Mouse (Mus musculus) liver, embryonic 13.5 days (tissue): ENCODE data around the gene Nog. TPM values are rescaled to one million over a fixed set of nuclear protein-coding genes. Genes with fewer than 3 reads are reported as not detected.
A peak's percentile ranks its signal among the peaks of the same experiment; 100 is the strongest.

Experiments used
- ATAC-seq: fragments of 200-750 bp; cut with Nextera tagmentation; 2 replicates; pipeline ENCODE4 v1.8.0; 2017; ENCODE audit warnings: low read depth, mild to moderate bottlenecking, moderate number of reproducible peaks, moderate library complexity
- DNase-seq: peaks from one replicate; pipeline ENCODE4 v3.0.0; 2022
- H3K27ac ChIP-seq: fragments of 300-500 bp; sonication (generic); 2 replicates; pipeline ENCODE4 v1.5.1; 2015; ENCODE audit warnings: moderate library complexity, mild to moderate bottlenecking, inconsistent platforms
- H3K27me3 ChIP-seq: fragments of 300-500 bp; sonication (generic); 2 replicates; pipeline ENCODE4 v1.6.1; 2015; ENCODE audit warnings: mild to moderate bottlenecking, inconsistent platforms
- H3K36me3 ChIP-seq: fragments of 300-500 bp; sonication (generic); 2 replicates; pipeline ENCODE4 v1.6.1; 2015; ENCODE audit warnings: mild to moderate bottlenecking, inconsistent platforms
- H3K4me1 ChIP-seq: fragments of 300-500 bp; sonication (generic); replicated peaks from 2 replicates; pipeline ENCODE4 v1.6.1; 2015; ENCODE audit warnings: inconsistent platforms
- H3K4me2 ChIP-seq: fragments of 300-500 bp; sonication (generic); 2 replicates; pipeline ENCODE4 v1.6.1; 2015; ENCODE audit warnings: inconsistent platforms, mild to moderate bottlenecking, moderate library complexity
- H3K4me3 ChIP-seq: fragments of 300-500 bp; sonication (generic); replicated peaks from 2 replicates; pipeline ENCODE4 v1.5.1; 2015; ENCODE audit warnings: mild to moderate bottlenecking, inconsistent platforms
- H3K9ac ChIP-seq: fragments of 300-500 bp; sonication (generic); 2 replicates; pipeline ENCODE4 v1.6.1; 2015; ENCODE audit warnings: mild to moderate bottlenecking, inconsistent platforms
- H3K9me3 ChIP-seq: fragments of 300-500 bp; sonication (generic); replicated peaks from 2 replicates; pipeline ENCODE4 v1.6.1; 2016; ENCODE audit warnings: inconsistent platforms
- WGBS: fragments of 180-500 bp; shearing (Covaris S2); methylation state at CpG from one replicate; pipeline ENCODE4 v1.1.7; 2015; ENCODE audit not compliant: insufficient replicate concordance; 5-methylcytosine and 5-hydroxymethylcytosine counted together
- polyA plus RNA-seq: library from polyadenylated mRNA; unstranded; fragments of >200 nt; fragmentation: Nextera tagmentation; extraction: Ambion mirVana; gene quantifications from 2 replicates; pipeline ENCODE4 v1.2.1, GENCODE M21; 2015

Gene Nog
- not detected in 2 replicates for polyA plus RNA-seq

DNA sequence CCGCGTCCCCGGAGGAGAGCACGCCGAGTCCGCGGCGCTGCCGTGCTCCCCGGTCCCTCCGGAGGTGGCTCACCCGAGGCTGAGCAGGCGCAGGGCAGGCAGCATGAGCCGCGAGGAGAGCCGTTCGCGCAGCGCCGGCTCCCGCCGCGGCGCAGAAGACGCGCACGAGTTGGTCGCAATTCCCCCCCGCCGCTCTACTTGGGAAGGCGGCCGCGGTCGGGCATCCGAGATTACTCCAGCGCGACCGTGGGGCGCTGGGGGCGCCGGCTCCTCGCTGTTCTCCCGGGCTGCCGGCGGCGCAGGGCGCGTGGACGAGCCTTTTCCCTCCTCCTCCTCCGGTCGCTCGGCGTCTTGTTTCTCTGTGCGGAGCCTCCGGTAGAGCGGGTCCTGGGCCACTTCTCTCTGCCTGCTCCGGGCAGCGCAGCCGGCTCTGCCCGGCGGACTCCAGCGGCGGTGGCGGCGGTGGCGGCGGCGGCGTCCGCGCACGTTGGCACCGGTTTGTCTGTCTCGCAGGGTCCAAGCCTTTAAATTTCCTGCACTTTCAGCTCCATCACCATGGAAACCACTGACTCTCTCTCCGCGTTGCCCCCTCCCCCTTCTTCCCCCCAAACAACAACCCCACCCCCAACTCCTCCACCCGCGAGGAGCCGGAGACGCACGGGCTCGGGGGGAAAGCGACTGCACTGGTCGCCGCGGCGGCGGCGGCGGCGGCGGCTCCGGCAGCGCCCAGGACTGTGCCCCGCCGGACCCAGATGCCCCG is at the start of gene Nog:
TSS of gene Nog (minus strand) at position 277 of the 760 bp plus-strand sequence.
- peak within 1 kb of the TSS; percentile 64 for H3K4me2 ChIP-seq
- H3K27me3 ChIP-seq, result peaks cover 91% of the 10 kb centered on the region
- DNase-seq (no peak), ATAC-seq (no peak)
- H3K9me3 ChIP-seq, result no peaks in the 10 kb centered on the region
- WGBS, result 1% methylated on average over 92 of the region's 97 CpGs
- H3K36me3 ChIP-seq, result no peaks in the 10 kb centered on the region
- H3K4me1 ChIP-seq, result peaks cover 9% of the 10 kb centered on the region
- no peak within 1 kb of the TSS for H3K9ac ChIP-seq
- peak within 1 kb of the TSS; percentile 50 for H3K4me3 ChIP-seq
- no peak within 1 kb of the TSS for H3K27ac ChIP-seq

DNA sequence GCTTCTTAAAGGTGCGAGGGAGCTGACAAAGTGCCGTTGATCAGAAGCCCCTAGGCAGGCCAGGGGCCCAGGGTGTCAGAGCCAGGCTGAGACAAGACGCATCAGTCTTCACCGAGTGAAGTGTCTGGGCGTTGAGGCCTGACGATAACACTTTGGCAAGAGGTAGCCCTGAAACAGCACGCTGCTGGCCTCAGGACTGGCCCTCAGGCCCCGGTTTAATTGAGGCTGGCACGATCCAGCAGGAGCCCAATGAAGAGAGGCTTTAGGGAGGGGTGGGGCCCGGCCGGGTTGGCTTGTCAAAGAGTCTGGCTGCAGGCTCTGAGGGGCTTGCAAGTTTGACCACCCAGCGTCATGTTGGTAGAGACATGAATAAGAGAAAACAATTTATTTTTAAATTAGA is 38.1 kb upstream of the Nog start:
- no peaks in the 10 kb centered on the region for H3K27me3 ChIP-seq
- H3K36me3 ChIP-seq, result no peaks in the 10 kb centered on the region
- WGBS, result 52% methylated on average over 12 of the region's 12 CpGs
- no peak for ATAC-seq
- no peak overlapping the region for H3K9ac ChIP-seq
- H3K9me3 ChIP-seq, result no peaks in the 10 kb centered on the region
- H3K4me1 ChIP-seq, result no peaks in the 10 kb centered on the region
- H3K4me2 ChIP-seq, result no peak overlapping the region
- H3K27ac ChIP-seq, result no peak overlapping the region
- no peak for DNase-seq
- no peak overlapping the region for H3K4me3 ChIP-seq

DNA sequence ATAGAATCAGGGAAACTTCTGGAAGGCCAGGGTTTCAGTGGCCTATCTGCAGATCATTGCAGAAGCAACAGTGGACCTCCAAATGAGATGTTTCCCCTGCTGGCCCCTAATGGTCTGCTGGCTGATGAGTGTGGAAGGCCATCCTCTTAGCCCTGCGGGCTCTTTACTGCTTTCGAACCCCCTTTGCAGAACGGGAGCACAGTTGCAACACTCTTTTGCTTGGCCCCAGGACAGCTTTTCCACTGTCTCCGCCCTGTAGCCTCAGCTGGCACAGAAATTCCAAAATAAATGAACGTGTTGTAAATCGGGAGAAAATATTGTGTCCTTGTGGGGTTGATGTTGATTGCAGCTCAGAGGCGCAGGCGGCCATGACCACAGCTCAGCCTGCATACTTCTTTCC is 37.7 kb upstream of the Nog start:
- WGBS, result 71% methylated on average over 8 of the region's 8 CpGs
- DNase-seq (no peak), ATAC-seq (no peak)
- H3K9me3 ChIP-seq, result peaks cover 3% of the 10 kb centered on the region; the same call in 1 of the 2 replicates
- no peak overlapping the region for H3K4me3 ChIP-seq
- no peaks in the 10 kb centered on the region for H3K4me1 ChIP-seq
- no peak overlapping the region for H3K4me2 ChIP-seq
- no peaks in the 10 kb centered on the region for H3K27me3 ChIP-seq
- H3K36me3 ChIP-seq, result no peaks in the 10 kb centered on the region
- no peak overlapping the region for H3K9ac ChIP-seq
- H3K27ac ChIP-seq, result no peak overlapping the region

DNA sequence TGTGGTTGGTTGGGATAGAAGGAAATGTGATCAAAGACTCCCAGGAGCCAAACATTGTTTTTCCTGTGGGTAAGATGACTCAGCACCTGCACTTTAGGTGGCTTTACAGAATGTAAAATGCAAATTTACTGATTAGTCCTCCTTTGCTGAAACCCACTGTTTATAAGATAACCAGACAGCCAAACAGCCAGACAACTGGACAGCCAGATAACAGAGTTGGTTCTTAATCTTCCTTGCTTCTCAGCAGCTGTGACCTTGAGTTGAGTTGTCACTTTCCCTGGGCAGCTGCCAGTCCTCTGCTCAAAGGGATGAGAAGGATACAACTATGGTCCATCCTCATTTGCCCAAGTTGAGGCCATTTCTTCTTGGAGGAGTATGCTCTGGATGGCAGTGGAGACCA is 35.8 kb upstream of the Nog start:
- ATAC-seq (peak; percentile 76), DNase-seq (peak; percentile 12)
- no peaks in the 10 kb centered on the region for H3K4me1 ChIP-seq
- H3K36me3 ChIP-seq, result no peaks in the 10 kb centered on the region
- no peak overlapping the region for H3K4me3 ChIP-seq
- H3K9ac ChIP-seq, result no peak overlapping the region
- H3K9me3 ChIP-seq, result peaks cover 6% of the 10 kb centered on the region; the same call in 1 of the 2 replicates
- H3K27ac ChIP-seq, result no peak overlapping the region
- H3K4me2 ChIP-seq, result no peak overlapping the region
- H3K27me3 ChIP-seq, result no peaks in the 10 kb centered on the region

DNA sequence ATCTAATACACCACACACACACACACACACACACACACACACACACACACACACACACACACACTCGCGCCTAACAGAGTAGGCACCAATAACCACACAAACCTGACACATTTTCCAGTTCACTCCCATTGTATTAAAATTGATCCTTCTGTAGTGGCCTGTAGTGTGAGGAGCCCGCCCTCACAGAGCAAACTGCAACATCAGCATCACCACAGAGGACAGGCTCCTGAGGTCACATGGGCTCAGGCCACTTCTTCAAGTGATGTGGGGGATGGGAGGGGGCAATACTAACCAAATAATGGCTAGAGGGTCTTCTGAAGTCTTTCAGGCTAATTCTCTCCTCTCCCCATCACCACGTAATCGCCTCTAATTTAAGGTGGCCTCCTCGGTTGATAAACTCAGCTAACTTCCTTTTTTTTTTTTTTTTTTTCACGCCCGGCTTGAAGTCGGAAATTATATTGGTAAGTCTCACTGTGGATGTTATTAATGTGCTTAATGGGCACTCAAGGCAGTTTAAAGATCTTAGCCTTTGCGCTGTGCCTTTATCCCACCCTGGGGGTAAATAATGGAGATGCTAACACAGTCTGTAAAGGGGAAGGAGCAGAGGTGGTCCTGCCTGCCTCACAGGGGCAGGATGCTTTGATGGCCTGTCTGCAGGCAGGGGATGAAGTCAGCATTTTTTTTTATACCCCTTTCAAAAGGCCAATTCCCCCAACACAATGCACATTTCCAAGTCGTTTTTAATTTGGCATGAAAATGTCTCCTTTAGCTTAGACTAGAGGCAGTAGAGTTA is 25.2 kb upstream of the Nog start:
- Histone ChIP-seq H3K27ac (no peak overlapping the region), H3K9me3 (no peaks in the 10 kb centered on the region), H3K4me2 (no peak overlapping the region), H3K4me3 (no peak overlapping the region), H3K36me3 (no peaks in the 10 kb centered on the region), H3K9ac (no peak overlapping the region), H3K27me3 (no peaks in the 10 kb centered on the region), H3K4me1 (no peaks in the 10 kb centered on the region)
- no peak for DNase-seq
- WGBS, result 31% methylated on average over 11 of the region's 11 CpGs
- ATAC-seq, result no peak

DNA sequence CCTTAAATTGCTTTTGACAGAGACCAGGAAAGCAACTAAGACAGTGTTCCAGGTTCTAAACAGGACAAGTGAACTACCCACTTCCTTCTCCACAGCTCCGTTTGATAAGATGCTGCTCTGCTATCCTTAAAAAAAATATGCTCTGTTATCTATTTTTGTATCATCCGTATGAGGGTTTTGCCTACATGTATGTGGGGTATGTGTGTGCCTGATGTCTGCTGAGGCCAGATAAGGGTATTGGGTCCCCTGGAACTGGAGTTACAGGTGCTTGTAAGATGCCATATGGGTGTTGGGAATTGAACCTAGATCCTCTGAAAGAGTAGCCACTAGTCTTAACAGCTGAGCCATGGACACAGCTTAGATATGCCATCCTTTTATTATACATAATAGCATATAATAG is 19.6 kb upstream of the Nog start:
- Histone ChIP-seq H3K4me3 (no peak overlapping the region), H3K27me3 (no peaks in the 10 kb centered on the region), H3K36me3 (no peaks in the 10 kb centered on the region), H3K9ac (no peak overlapping the region), H3K4me1 (no peaks in the 10 kb centered on the region), H3K9me3 (no peaks in the 10 kb centered on the region), H3K27ac (no peak overlapping the region), H3K4me2 (no peak overlapping the region)
- no peak for DNase-seq
- ATAC-seq, result peak; percentile 89
- WGBS, result 28% methylated on average over 2 of the region's 2 CpGs

DNA sequence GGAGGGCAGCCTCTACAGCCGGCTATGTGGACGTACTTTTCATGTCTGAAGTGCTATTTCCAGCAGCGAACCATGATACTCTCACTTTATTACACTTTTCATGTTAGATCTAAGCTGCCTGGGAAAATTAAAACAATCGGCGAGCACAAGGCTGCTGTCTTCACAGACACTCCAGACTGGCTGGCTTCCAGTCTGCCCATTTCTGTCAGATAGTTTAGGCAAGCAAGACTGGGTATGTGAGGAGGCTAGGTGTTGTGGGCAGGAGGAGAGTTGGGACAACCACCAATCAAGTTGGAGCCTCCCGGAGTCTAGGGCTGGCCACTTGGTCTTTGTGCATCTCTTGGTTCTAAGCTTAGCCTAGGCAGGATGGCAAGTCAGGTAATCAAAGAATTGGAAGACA is 17.5 kb upstream of the Nog start:
- Histone ChIP-seq H3K27me3 (no peaks in the 10 kb centered on the region), H3K36me3 (no peaks in the 10 kb centered on the region), H3K9me3 (no peaks in the 10 kb centered on the region), H3K4me3 (no peak overlapping the region), H3K4me2 (no peak overlapping the region), H3K27ac (no peak overlapping the region), H3K4me1 (no peaks in the 10 kb centered on the region), H3K9ac (no peak overlapping the region)
- 65% methylated on average over 6 of the region's 6 CpGs for WGBS
- ATAC-seq (no peak), DNase-seq (no peak)

DNA sequence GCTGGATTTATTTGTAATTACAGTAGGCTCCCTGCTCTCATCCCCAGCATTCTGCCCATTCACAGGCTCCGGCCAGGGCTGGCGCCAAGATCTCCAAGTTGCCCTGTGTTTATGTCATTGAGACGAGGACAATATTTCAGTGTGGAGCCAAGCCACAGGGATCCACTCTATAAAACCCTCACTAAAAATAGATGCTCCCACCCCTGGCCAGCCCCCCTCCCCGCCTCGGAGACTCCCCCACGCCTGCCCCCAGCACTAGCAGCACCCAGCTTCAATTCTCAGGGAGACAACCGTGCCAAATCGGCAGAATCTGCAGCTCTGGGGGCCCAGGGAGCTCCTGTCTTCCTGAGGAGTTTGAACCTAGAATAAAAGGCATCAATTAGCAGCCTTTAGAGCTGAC is 16.2 kb upstream of the Nog start:
- 31% methylated on average over 8 of the region's 8 CpGs for WGBS
- ATAC-seq, result no peak
- Histone ChIP-seq H3K36me3 (no peaks in the 10 kb centered on the region), H3K27ac (no peak overlapping the region), H3K9ac (no peak overlapping the region), H3K4me3 (no peak overlapping the region), H3K4me1 (no peaks in the 10 kb centered on the region), H3K4me2 (no peak overlapping the region), H3K27me3 (no peaks in the 10 kb centered on the region), H3K9me3 (no peaks in the 10 kb centered on the region)
- no peak for DNase-seq

DNA sequence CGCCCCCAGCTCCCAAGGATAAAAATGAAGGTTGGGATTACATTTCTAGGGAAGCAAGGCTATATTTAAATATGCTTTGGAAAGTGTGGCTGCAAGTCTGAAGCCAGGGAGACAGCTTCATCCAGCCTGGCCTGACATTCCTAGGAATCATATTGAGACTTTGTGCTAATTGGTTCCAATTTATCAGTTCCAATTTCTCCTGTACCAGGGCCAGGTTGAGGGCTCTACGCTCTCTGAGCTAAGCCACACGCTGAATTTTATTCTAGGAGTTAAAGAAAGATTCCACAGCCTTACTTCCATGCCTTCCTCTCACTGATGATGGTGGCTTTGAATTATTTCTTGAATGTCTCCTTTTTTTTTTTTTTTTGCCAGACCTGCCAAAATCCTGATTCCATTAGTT is 15.6 kb upstream of the Nog start:
- Histone ChIP-seq H3K27ac (no peak overlapping the region), H3K9me3 (no peaks in the 10 kb centered on the region), H3K9ac (no peak overlapping the region), H3K4me2 (no peak overlapping the region), H3K4me3 (no peak overlapping the region), H3K27me3 (no peaks in the 10 kb centered on the region), H3K4me1 (no peaks in the 10 kb centered on the region), H3K36me3 (no peaks in the 10 kb centered on the region)
- DNase-seq (no peak), ATAC-seq (no peak)
- 56% methylated on average over 3 of the region's 3 CpGs for WGBS

DNA sequence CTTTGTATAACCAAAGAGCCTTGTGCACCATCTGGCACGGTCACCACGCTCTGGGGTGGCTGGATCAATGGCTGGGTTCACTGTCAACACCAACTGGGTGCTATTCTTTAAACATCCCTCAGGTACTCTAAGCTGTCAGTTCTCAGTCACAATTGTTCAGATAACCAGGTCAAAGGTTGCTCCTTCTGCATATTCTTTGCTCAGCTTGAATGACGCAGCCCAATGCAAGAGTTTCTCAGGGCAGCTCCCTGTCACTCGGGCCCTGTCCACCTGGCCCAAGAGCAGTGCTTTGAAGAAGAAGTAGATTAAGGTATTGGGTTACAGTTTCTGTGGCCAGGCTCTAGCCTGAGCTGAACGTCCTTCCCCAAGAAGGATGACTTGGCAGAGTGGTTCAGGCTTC is 12.2 kb upstream of the Nog start:
- DNase-seq, result no peak
- Histone ChIP-seq H3K36me3 (no peaks in the 10 kb centered on the region), H3K4me1 (no peaks in the 10 kb centered on the region), H3K27me3 (no peaks in the 10 kb centered on the region), H3K9me3 (no peaks in the 10 kb centered on the region), H3K27ac (no peak overlapping the region), H3K4me2 (no peak overlapping the region), H3K9ac (no peak overlapping the region), H3K4me3 (no peak overlapping the region)
- WGBS, result 48% methylated on average over 5 of the region's 5 CpGs
- ATAC-seq, result no peak

DNA sequence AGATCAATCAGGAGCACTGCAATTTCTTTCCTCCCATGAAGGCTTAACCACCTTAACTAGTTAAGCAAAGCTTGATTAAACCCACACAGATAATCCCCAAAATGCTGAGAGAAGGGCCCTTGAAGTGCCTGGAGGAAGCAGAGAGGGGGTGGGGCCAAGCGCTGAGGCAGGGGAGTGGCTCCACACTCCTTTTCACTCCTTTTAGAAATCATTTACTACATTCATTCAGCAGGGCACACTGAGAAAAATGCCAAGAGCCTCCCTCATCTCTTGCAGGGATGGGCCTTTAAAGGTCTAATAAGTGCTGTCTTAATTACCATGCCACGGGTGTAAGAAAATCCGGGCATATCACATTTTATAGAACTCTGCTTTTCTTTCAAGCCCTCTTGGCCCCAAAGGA is 10.2 kb upstream of the Nog start:
- Histone ChIP-seq H3K27me3 (peaks cover 4% of the 10 kb centered on the region; the same call in 1 of the 2 replicates), H3K4me2 (no peak overlapping the region), H3K4me3 (no peak overlapping the region), H3K4me1 (no peaks in the 10 kb centered on the region), H3K9me3 (no peaks in the 10 kb centered on the region), H3K27ac (no peak overlapping the region), H3K9ac (no peak overlapping the region), H3K36me3 (no peaks in the 10 kb centered on the region)
- WGBS, result 45% methylated on average over 3 of the region's 3 CpGs
- DNase-seq, result no peak
- ATAC-seq, result no peak

DNA sequence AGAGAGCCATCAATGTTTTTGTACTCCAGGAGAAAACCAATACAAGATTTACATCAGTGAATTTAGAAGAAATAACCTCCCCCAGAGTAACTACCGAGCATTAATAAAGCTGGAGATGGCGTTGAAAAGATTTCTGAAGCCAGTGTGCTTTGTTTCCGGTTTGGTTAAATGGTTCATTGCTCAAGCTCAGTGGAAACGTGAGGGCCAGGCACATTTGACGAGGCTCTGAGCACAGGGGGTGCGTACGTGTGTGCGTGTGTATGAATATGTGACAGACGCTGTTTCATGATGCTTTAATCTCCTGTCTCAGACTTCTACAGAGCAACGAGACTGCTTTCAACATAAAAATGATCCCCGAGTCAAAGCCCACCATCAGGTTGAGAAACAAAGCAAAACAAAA is 8.1 kb upstream of the Nog start:
- Histone ChIP-seq H3K27ac (no peak overlapping the region), H3K36me3 (no peaks in the 10 kb centered on the region), H3K4me1 (no peaks in the 10 kb centered on the region), H3K4me2 (no peak overlapping the region), H3K9me3 (no peaks in the 10 kb centered on the region), H3K27me3 (peaks cover 20% of the 10 kb centered on the region), H3K4me3 (no peak overlapping the region), H3K9ac (no peak overlapping the region)
- WGBS, result 62% methylated on average over 11 of the region's 11 CpGs
- ATAC-seq (no peak), DNase-seq (no peak)
